Mouse (Mus musculus) megakaryocyte, adult 5-6 weeks (primary cell): ENCODE measurements around the gene Cpz. TPM values are rescaled to one million over a fixed set of nuclear protein-coding genes. Genes with fewer than 3 reads are reported as not detected.
A peak's percentile ranks its signal among the peaks of the same experiment; 100 is the strongest.

Experiments used
- ATAC-seq: 2 replicates; pipeline ENCODE4 v1.8.0; 2016; ENCODE audit warnings: mild to moderate bottlenecking, inconsistent platforms; ENCODE audit not compliant: poor library complexity, severe bottlenecking
- total RNA-seq, 2 experiments: library from RNA; stranded (forward) in 1 of 2; stranded (reverse) in 1 of 2; fragments of 153-499, 151-499 nt in 1 of 2; fragments of 221-1000, 200-1000 nt in 1 of 2; gene quantifications; 2 replicates each; pipeline versions ENCODE4 v1.2.3 to v1.2.4; 2015 to 2017

Gene Cpz
- not detected in 2 replicates for total RNA-seq (2015)
- not detected in 2 replicates for total RNA-seq (2017)

- ATAC-seq, result no peak
Measured at GRCm38 (mm10) chr5:35525469-35526123, at the start of gene Cpz. TSS of gene Cpz (minus strand) at chr5:35525698.

DNA sequence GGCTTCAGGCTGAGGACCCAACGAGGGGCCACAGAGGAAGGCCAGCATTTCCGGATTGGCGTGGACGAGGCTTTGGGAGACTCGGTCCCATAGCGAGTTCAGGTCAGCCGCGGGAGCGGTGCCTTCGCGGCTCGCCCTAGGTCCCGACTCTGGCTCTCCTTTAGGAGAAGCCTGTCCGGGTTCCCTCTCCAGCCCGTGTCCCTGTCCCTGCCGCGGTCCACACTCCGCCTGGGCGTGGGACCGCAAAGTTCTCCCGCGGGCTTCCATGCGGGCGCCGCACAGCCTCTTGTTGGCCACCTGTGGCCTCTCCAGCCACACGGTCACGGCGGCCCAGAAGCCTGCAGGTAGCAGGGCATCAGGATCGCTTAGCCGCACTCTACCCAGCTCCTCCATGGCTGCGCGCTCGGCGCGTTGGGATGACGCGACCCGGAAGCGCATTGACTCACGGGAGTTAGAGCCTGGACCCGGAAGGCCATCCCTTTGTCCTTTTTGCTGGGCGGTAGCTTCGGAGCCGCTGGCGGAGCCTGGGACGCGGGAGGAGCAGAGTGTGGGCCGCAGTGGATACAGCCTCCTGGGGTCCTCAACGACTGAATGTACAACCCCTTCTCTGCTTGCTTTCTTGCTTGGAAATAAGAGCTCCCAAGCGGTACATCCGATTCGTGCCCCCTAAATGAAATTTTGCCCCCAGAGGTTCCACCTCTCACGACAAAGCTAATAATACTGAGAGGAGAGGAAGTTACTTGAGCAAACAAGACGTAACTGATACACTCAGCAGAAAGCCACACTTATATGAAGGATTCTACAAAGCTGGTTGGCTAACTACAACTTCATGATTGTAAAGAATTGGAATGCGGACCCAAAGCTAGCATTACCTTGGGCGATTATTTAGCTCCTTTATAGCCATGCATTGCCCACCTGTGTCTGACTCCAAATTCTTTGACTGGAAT is 49.4 kb upstream of the Cpz start, which contains the start of gene Trmt44:
Gene Trmt44 (minus strand): TSS at position 418 of the 947 bp plus-strand sequence.
- peak; percentile 100 for ATAC-seq

DNA sequence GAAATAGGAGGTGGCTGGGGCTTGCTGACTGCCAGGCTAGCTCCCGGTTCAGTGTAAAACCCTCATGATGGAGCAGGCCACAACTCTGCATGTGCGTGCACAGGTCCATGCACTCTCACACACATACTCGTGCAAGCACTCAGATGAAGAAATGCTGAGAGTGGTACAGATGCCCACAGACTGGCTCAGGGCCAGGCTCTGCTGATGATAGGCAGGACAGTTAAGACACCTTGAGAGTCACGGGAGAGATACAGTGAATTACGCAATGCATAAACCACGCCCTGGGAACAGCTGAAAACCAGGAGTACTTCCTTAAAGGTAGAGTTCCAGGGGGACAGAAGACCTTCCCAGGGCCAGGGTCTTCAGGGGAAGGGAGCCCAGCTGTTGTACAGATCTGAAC is 46.0 kb upstream of the Cpz start:
- no peak for ATAC-seq

DNA sequence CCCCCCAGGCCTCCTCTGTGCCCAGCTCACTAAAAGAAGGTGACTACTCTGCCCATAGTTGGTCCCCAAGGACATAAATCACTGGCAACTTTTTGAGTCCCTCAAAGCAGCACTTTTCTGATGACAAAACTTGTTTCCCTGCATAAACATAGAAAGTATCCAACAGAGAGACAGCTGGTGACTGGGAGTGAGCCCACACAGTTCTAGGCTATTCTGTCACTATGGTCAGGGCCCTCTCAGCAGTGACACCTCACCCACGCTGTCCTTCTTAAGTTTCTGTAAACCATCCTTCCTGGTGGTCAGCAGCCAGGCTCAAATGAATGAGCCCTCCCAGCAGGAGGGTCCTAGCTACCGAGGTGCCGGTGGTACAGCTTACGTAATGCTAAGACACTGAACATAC is 41.1 kb upstream of the Cpz start:
- no peak for ATAC-seq

DNA sequence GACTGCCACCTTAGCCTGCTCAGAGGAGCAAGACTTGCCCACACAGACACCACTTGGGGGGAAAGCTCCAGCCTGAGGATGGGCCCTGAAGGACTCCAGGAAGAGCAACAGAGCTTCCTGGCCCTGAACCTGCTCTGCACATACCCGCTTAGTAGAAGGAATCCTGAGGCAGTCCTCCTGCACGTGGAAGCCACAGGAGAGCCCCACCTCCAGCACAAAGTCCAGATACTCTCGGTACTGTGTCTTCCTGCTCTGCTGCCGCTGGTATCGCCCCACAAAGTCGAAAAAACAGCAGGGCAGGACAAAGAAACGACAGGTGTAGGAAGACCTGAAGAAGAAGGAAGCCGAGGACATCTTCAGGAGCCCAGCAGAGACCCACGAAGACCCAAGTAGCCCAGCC is 39.7 kb upstream of the Cpz start:
- no peak for ATAC-seq

- peak; percentile 77; the same call in 1 of the 2 replicates for ATAC-seq
Measured at GRCm38 (mm10) chr5:35563449-35563848, 38.0 kb upstream of the Cpz start.

- ATAC-seq, result no peak
Measured at GRCm38 (mm10) chr5:35562616-35563015, 37.1 kb upstream of the Cpz start.

DNA sequence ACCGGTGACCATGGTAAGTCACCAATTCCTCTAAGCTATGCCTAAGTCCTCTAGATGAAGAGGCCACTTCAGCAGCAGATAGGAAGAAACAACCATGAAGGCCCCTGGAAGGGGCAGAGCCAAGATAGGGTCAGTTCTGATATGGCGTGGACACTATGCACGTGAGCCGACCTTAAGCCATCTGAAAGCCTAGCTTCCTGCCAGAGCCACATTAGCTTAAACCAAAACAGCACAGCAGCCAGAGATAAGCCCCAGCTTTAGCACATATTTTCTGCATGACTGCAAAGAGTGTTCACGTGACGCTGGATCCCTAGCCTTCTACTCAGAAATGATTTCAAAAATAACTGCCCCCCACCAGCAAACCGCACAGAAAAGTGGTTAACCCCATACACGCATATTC is 33.9 kb upstream of the Cpz start:
- ATAC-seq, result no peak

GRCm38 (mm10) chr5:35557946-35558621 is 32.6 kb upstream of the Cpz start:
- no peak for ATAC-seq

- ATAC-seq, result no peak
Measured at GRCm38 (mm10) chr5:35556393-35556792, 30.9 kb upstream of the Cpz start.

DNA sequence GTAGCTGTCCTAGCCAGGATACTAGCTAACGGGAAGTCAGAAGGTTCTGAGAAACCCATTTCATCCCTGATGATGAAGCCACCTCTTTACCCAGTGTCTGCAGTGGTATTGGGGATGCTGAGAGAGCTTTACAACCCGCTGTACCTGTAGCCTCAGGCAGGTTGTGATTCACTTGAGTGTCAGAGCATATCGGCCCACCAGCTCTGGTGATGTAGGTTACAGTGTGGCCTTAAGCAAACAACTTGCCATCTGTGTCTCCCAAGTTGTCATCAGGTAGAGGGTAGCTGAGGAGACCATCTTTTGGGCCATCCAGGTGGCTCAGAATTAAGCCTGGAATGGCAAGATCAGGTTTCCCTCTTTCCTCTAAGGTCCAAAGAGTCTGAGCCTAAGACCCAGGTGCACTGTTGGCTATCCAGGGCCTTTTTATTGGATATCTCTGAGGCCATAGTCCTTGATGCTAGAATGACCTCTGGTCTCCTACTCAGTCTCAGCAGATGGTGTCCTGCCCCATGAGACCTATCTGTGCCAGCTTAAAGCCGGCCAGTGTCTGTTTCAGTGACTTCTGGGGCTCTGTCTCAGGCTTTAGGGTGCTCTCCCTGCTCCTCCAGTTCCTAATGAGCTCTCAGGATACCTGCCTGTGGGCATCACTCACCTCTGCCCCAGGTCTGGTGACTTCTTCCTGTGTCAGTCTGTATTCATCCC is 27.5 kb upstream of the Cpz start:
- ATAC-seq, result no peak

- no peak for ATAC-seq
Measured at GRCm38 (mm10) chr5:35551855-35552837, 26.6 kb upstream of the Cpz start.

GRCm38 (mm10) chr5:35546127-35546526 is 20.6 kb upstream of the Cpz start:
- no peak for ATAC-seq

DNA sequence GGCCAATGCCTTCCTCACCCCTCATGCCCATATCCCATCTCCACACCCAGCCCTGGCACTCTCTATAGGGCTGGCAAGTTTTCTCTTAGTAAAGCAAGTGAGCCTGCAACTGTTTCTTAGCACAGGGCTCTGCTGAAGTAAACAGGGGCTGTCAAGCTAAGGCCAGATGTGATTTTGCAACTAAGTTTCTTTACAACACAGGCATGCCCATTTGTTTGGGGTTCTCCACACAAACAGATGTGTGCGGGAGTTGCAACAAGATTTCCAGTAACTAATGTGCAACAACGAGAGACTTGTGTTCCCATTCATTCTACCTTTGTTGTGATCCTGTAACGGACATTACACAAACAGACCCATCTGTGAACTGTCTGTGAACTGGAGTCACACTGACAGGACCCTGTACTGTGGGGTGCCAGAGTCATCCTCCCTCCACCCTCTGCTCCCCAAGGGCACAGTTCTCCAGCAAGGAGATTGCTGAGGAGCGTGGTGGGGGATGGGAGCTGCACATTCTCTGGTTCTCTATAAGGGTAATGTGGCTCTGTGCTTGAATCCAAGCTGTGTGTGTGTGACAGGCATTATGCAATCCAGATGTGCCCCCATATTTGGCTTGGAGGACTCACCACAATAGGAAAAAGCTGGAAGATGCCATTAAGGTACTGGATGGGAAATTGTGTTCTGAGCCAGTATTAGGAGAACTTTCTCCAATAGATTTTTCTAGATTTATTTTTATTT is 15.7 kb upstream of the Cpz start:
- ATAC-seq, result no peak

DNA sequence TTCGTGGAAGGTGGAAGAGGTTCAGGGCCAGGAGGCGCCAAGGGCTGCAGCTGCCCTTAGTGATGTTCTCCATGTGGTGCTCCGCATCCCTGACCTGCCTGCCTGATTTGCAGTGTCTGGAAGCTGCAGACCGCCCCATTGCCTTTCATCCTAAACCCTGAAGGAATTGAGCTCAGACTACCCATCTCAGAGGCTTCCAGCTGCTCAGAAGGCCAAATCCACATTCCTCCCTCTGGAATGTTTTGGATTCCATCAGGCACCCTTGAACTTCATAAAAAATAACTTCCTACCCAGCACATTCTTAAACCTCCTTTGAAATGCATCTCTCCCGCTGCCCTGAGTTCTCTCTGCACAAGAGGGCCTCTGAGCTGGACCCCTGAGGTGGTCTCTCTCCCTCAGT is 15.1 kb upstream of the Cpz start:
- no peak for ATAC-seq

- ATAC-seq, result no peak
Measured at GRCm38 (mm10) chr5:35539576-35539975, 14.1 kb upstream of the Cpz start.

- ATAC-seq, result no peak
Measured at GRCm38 (mm10) chr5:35538022-35538421, 12.5 kb upstream of the Cpz start.

GRCm38 (mm10) chr5:35537474-35537873 is 12.0 kb upstream of the Cpz start:
- ATAC-seq, result no peak

DNA sequence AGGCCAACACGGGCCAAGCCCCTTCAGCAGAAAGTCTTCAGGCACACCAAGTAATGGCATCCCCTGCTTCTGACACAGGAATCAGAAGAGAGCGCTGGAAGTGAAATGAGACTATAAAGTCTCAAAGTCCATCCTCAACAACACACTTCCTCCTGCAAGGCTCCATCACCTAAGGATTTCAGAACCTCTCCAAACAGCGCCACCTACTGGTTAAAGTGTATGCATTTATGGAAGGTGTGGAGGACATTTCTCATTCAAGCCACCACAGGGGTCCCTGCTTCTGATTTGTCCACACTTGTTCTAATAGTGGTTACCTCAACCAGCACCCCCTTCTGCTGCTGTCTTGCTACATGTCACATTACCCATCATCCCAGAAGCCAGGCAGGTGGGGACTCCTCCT is 10.8 kb upstream of the Cpz start:
- ATAC-seq, result no peak
